Mouse (Mus musculus): Measurements from ENCODE around the gene Nhlrc2. TPM values are rescaled to one million over a fixed set of nuclear protein-coding genes. Genes with fewer than 3 reads are reported as not detected.
A peak's percentile ranks its signal among the peaks of the same experiment; 100 is the strongest.

The Nhlrc2 gene
- polyA plus RNA-seq, 1 experiment from 2014 or later = 6.0 TPM

- H3K27ac ChIP-seq (ENCODE audit: low read depth, low read length) = no peak overlapping the region
- ATAC-seq = no peak
- no peak overlapping the region for H3K4me2 ChIP-seq (ENCODE audit: low read length)
- WGBS = 79% methylated on average over 3 of the region's 3 CpGs
- no peak overlapping the region for H3K9ac ChIP-seq (ENCODE audit: low read depth, low read length)
- H3K9me3 ChIP-seq (ENCODE audit: control insufficient read depth, low read length) = no peaks in the 10 kb centered on the region
- H3K36me3 ChIP-seq (ENCODE audit: control insufficient read depth, insufficient read depth, low read length) = no peaks in the 10 kb centered on the region; the same call in 1 of the 2 replicates
- H3K4me3 ChIP-seq (ENCODE audit: low read length) = no peak overlapping the region
- H3K27me3 ChIP-seq (replicated peaks; ENCODE audit: control insufficient read depth, insufficient read depth, low read length) = no peaks in the 10 kb centered on the region
- no peaks in the 10 kb centered on the region for H3K4me1 ChIP-seq (ENCODE audit: control insufficient read depth, insufficient read depth, low read depth, low read length)
Observed at GRCm38 (mm10) chr19:56534337-56534736, 13.7 kb upstream of the Nhlrc2 start.

GRCm38 (mm10) chr19:56535064-56535463 lies 13.0 kb upstream of the Nhlrc2 start:
- Histone ChIP-seq H3K4me1 (ENCODE audit: control insufficient read depth, insufficient read depth, low read depth, low read length) (no peaks in the 10 kb centered on the region), H3K9ac (ENCODE audit: low read depth, low read length) (no peak overlapping the region), H3K27me3 (replicated peaks; ENCODE audit: control insufficient read depth, insufficient read depth, low read length) (no peaks in the 10 kb centered on the region), H3K4me3 (ENCODE audit: low read length) (no peak overlapping the region), H3K4me2 (ENCODE audit: low read length) (no peak overlapping the region), H3K27ac (ENCODE audit: low read depth, low read length) (no peak overlapping the region), H3K9me3 (ENCODE audit: control insufficient read depth, low read length) (no peaks in the 10 kb centered on the region), H3K36me3 (ENCODE audit: control insufficient read depth, insufficient read depth, low read length) (no peaks in the 10 kb centered on the region; the same call in 1 of the 2 replicates)
- WGBS = 62% methylated on average over 9 of the region's 9 CpGs
- ATAC-seq = no peak

DNA sequence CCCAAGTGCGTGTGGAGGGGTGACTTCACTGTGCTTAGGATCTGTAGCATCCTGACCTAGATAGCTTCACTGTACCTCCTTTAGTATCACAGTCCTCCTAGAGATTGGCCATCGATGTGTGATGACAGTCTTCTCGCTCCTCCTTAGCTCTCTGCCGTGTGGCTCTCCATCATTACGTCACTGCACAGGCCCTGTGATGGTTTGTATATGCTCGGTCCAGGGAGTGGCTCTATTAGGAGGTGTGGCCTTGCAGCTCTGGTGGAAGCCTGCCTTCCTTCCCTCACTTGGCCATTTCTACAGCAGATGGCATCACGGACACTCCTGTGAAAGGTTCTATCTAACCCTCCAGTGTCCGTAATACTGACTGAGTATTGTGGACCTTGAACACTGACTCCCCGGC lies 12.3 kb upstream of the Nhlrc2 start:
- 91% methylated on average over 9 of the region's 9 CpGs for WGBS

DNA sequence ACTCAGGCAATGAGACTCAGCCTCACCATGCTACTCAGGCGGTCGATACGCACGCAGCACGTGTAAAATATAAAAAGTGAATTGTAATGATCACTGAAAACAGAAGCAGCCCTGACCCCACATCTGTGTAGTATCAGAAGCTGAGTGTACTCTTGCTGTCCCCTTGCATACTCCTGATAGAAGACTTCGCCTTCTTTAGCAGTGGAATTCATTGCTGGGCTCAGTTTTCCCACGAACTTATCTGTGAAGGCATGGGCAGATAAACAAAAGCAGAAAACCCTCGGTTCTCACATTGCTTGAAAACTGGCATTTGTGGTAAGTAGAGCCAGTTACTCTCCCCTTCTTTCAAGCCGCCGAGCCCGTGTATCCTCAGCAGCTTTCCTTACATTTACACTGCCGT lies 4.7 kb upstream of the Nhlrc2 start:
- WGBS = 92% methylated on average over 12 of the region's 12 CpGs
- no peaks in the 10 kb centered on the region for H3K9me3 ChIP-seq (ENCODE audit: control insufficient read depth, low read length)
- H3K9ac ChIP-seq (ENCODE audit: low read depth, low read length) = no peak overlapping the region
- no peak overlapping the region for H3K4me2 ChIP-seq (ENCODE audit: low read length)
- no peak for ATAC-seq
- H3K27ac ChIP-seq (ENCODE audit: low read depth, low read length) = no peak overlapping the region
- no peak overlapping the region for H3K4me3 ChIP-seq (ENCODE audit: low read length)
- peaks cover 5% of the 10 kb centered on the region for H3K4me1 ChIP-seq (ENCODE audit: control insufficient read depth, insufficient read depth, low read depth, low read length)
- H3K36me3 ChIP-seq (ENCODE audit: control insufficient read depth, insufficient read depth, low read length) = no peaks in the 10 kb centered on the region; the same call in 1 of the 2 replicates
- no peaks in the 10 kb centered on the region for H3K27me3 ChIP-seq (replicated peaks; ENCODE audit: control insufficient read depth, insufficient read depth, low read length)

More for the DNA sequence above, 12.3 kb upstream of the Nhlrc2 start:
- Histone ChIP-seq H3K9ac (ENCODE audit: low read depth, low read length) (no peak overlapping the region), H3K4me1 (ENCODE audit: control insufficient read depth, insufficient read depth, low read depth, low read length) (no peaks in the 10 kb centered on the region), H3K27me3 (replicated peaks; ENCODE audit: control insufficient read depth, insufficient read depth, low read length) (no peaks in the 10 kb centered on the region), H3K27ac (ENCODE audit: low read depth, low read length) (no peak overlapping the region), H3K4me2 (ENCODE audit: low read length) (no peak overlapping the region), H3K9me3 (ENCODE audit: control insufficient read depth, low read length) (no peaks in the 10 kb centered on the region), H3K4me3 (ENCODE audit: low read length) (no peak overlapping the region), H3K36me3 (ENCODE audit: control insufficient read depth, insufficient read depth, low read length) (no peaks in the 10 kb centered on the region; the same call in 1 of the 2 replicates)
- ATAC-seq = no peak

- 93% methylated on average over 13 of the region's 13 CpGs for WGBS
Observed at GRCm38 (mm10) chr19:56544681-56545388, 3.2 kb upstream of the Nhlrc2 start.

GRCm38 (mm10) chr19:56546031-56546430 lies 2.0 kb upstream of the Nhlrc2 start:
- H3K27ac ChIP-seq (ENCODE audit: low read depth, low read length) = no peak overlapping the region
- H3K36me3 ChIP-seq (ENCODE audit: control insufficient read depth, insufficient read depth, low read length) = no peaks in the 10 kb centered on the region
- no peak overlapping the region for H3K4me3 ChIP-seq (ENCODE audit: low read length)
- no peak overlapping the region for H3K9ac ChIP-seq (ENCODE audit: low read depth, low read length)
- H3K27me3 ChIP-seq (replicated peaks; ENCODE audit: control insufficient read depth, insufficient read depth, low read length) = no peaks in the 10 kb centered on the region
- H3K4me2 ChIP-seq (ENCODE audit: low read length) = no peak overlapping the region
- H3K9me3 ChIP-seq (ENCODE audit: control insufficient read depth, low read length) = no peaks in the 10 kb centered on the region
- peaks cover 16% of the 10 kb centered on the region for H3K4me1 ChIP-seq (ENCODE audit: control insufficient read depth, insufficient read depth, low read depth, low read length)
- ATAC-seq = no peak

More at GRCm38 (mm10) chr19:56544681-56545388, 3.2 kb upstream of the Nhlrc2 start:
- ATAC-seq = no peak
- no peak overlapping the region for H3K4me3 ChIP-seq (ENCODE audit: low read length)
- no peak overlapping the region for H3K9ac ChIP-seq (ENCODE audit: low read depth, low read length)
- H3K4me2 ChIP-seq (ENCODE audit: low read length) = no peak overlapping the region
- H3K27me3 ChIP-seq (replicated peaks; ENCODE audit: control insufficient read depth, insufficient read depth, low read length) = no peaks in the 10 kb centered on the region
- peaks cover 11% of the 10 kb centered on the region for H3K4me1 ChIP-seq (ENCODE audit: control insufficient read depth, insufficient read depth, low read depth, low read length)
- no peaks in the 10 kb centered on the region for H3K9me3 ChIP-seq (ENCODE audit: control insufficient read depth, low read length)
- H3K36me3 ChIP-seq (ENCODE audit: control insufficient read depth, insufficient read depth, low read length) = no peaks in the 10 kb centered on the region
- H3K27ac ChIP-seq (ENCODE audit: low read depth, low read length) = no peak overlapping the region

DNA sequence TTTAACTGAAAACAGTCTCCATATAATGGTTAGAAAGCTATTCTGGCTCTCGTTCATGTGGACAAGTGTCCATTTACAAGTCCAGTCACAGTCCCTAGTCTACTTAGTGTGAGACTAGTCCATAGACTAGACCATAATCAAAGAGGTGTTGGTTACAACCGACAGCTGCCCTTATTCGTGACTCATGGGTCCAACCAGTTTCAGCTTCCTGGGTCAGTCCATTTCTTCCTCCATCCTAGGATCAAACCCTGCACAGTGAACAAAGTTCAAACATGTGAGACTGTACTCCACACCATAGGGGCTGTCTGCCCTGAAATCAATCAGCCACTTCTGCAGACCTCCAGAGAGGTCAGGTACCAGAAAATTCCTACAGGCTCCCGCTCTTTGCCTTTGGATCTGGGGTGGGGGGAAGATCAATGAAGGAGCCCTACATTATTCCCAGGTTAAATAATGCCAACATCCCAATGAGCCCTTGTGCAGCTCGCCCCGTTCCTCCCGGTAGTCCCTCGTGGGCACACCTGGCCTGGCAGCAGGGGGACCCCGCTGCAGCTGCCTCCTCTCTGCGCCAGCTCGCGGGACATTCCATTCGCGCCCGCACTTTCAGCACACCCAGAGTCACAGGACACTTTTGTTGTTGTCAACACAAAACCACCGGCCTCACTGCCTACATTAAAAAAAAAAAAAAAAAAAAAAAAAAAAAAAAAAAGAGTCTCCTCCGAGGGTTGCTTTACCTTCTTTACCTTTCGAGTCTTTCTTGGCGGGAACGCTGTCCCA lies 418 bp upstream of the Nhlrc2 start, which contains the start of gene Dclre1a:
Dclre1a (minus strand) TSS at position 767 of the 774 bp plus-strand sequence.
- H3K4me3 ChIP-seq (ENCODE audit: low read length) = peak within 1 kb of the TSS; percentile 91
- peak; percentile 77 for ATAC-seq
- 10% methylated on average over 20 of the region's 20 CpGs for WGBS
- peak within 1 kb of the TSS; percentile 93 for H3K9ac ChIP-seq (ENCODE audit: low read depth, low read length)
- peak within 1 kb of the TSS; percentile 84 for H3K27ac ChIP-seq (ENCODE audit: low read depth, low read length)
- H3K9me3 ChIP-seq (ENCODE audit: control insufficient read depth, low read length) = no peaks in the 10 kb centered on the region
- H3K4me1 ChIP-seq (ENCODE audit: control insufficient read depth, insufficient read depth, low read depth, low read length) = peaks cover 16% of the 10 kb centered on the region
- peaks cover 10% of the 10 kb centered on the region for H3K36me3 ChIP-seq (ENCODE audit: control insufficient read depth, insufficient read depth, low read length)
- no peaks in the 10 kb centered on the region for H3K27me3 ChIP-seq (replicated peaks; ENCODE audit: control insufficient read depth, insufficient read depth, low read length)
- H3K4me2 ChIP-seq (ENCODE audit: low read length) = peak within 1 kb of the TSS; percentile 89

DNA sequence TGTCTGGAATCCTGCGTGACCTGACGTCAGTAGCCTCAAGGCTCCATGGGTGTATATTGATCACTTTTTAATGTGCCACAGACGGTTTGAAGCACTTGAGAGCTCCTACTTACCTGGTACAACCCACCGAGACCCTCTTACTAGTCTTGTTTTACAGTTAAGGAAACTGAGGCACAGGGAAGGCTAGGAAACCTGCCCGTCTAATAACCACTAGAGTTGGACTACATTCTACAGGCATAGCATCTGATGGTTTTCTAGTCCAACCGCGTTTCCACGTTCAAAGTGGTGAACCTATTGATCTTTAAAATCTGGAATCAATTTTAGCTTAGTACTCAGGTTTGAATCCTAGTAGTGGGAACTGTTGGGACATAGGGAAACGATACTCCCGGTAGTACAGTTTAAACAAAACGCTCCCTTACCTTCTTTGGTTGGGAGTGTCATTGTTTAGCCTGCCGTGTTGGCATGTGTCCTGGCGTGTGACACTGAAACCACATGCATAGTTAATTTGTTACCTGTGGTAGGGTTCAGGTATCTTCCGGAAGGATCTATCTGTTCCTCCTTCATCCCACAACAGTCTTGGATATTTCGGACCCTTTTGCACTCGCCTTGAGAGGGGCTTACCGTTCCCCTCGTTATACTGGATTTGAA lies 1.1 kb downstream of the Nhlrc2 start:
- H3K4me3 ChIP-seq (ENCODE audit: low read length) = peak overlapping the region; percentile 91
- 29% methylated on average over 18 of the region's 18 CpGs for WGBS
- H3K27ac ChIP-seq (ENCODE audit: low read depth, low read length) = peak overlapping the region; percentile 84
- no peaks in the 10 kb centered on the region for H3K9me3 ChIP-seq (ENCODE audit: control insufficient read depth, low read length)
- H3K36me3 ChIP-seq (ENCODE audit: control insufficient read depth, insufficient read depth, low read length) = peaks cover 20% of the 10 kb centered on the region
- no peaks in the 10 kb centered on the region for H3K27me3 ChIP-seq (replicated peaks; ENCODE audit: control insufficient read depth, insufficient read depth, low read length)
- H3K4me2 ChIP-seq (ENCODE audit: low read length) = peak overlapping the region; percentile 89
- H3K4me1 ChIP-seq (ENCODE audit: control insufficient read depth, insufficient read depth, low read depth, low read length) = peaks cover 16% of the 10 kb centered on the region
- peak overlapping the region; percentile 93 for H3K9ac ChIP-seq (ENCODE audit: low read depth, low read length)
- ATAC-seq = no peak; the same call in 1 of the 2 replicates

GRCm38 (mm10) chr19:56553177-56553576 lies 5.1 kb downstream of the Nhlrc2 start:
- Histone ChIP-seq H3K4me1 (ENCODE audit: control insufficient read depth, insufficient read depth, low read depth, low read length) (peaks cover 11% of the 10 kb centered on the region), H3K9me3 (ENCODE audit: control insufficient read depth, low read length) (no peaks in the 10 kb centered on the region), H3K4me3 (ENCODE audit: low read length) (no peak overlapping the region), H3K36me3 (ENCODE audit: control insufficient read depth, insufficient read depth, low read length) (peaks cover 20% of the 10 kb centered on the region), H3K27ac (ENCODE audit: low read depth, low read length) (no peak overlapping the region), H3K4me2 (ENCODE audit: low read length) (no peak overlapping the region), H3K9ac (ENCODE audit: low read depth, low read length) (no peak overlapping the region), H3K27me3 (replicated peaks; ENCODE audit: control insufficient read depth, insufficient read depth, low read length) (no peaks in the 10 kb centered on the region)
- WGBS = 93% methylated on average over 3 of the region's 3 CpGs
- no peak for ATAC-seq
